Mouse (Mus musculus) adrenal gland, postnatal 36 days (tissue): ENCODE measurements around the gene Trp53i11. TPM values are rescaled to one million over a fixed set of nuclear protein-coding genes. Genes with fewer than 3 reads are reported as not detected.

Experiments used
- DNase-seq, 2 experiments: peaks; one replicate each; pipeline ENCODE4 v3.0.0; 2021; ENCODE audit warnings: mixed read lengths in 1 of 2
- total RNA-seq, 2 experiments: library from RNA; stranded (reverse); gene quantifications; 2 replicates each; pipeline ENCODE4 v1.2.3; 2021

Gene Trp53i11
- total RNA-seq, 2 experiments from 2014 or later = 48.9 to 70.7 TPM

DNA sequence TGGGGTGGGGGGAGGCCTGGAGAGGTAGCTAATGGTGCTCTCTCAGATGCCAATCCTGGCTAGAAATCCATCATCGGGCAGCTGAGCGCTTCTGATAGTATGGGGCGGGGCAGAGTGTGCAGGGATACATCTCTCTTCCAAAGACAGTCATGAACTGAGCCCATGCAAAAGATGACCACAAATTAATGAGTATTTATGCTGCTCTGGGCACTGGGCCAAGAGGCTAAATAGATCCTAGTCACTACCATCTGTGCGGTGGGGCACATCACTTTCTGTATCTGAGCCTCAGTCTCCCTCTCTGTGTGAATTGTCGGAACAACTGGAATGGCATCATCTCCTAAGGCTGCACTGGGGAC is 16.5 kb upstream of the Trp53i11 start:
- DNase-seq = no peak

DNA sequence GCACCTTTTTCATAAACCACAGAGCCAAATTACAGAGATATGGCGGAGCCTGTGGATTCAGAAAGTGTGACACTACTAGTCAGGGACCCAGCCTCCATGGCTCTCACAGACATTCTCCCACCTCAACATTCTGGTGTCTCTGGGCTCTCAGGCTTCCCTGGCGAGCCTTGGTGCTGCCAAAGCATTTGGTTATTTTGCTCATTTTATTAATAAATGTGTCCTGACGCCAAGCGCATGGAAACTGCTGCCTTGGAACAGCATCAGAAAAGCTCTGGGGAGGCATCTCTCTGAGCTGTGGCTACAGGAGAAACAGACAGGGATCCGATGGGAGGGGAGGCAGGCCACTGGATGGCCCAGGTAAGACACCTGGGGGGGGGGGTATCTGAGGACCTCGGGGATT is 15.4 kb upstream of the Trp53i11 start:
- no peak for DNase-seq

- no peak for DNase-seq
These were observed 14.9 kb upstream of the Trp53i11 start for GRCm38 (mm10) chr2:93172460-93172859.

DNA sequence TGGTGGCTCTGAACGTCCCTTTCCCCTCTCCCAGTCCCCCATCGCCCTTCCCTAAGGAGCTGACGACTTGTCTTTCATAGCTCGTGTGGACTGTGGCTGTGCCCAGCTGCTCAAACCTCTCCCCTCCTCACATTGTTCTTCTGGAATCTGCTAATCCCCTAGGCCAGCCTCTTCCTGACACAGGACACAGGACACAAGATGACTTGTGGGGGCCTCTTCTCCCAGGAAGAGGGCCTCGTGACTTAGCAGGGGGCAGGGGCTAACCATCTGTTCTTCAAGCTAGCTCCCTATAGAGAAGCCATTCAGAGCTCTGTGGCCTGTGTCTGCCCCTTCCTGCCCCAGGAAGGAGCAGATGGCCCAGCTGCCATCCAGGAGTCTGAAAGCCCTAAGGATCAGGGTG is 13.2 kb upstream of the Trp53i11 start:
- no peak for DNase-seq

DNA sequence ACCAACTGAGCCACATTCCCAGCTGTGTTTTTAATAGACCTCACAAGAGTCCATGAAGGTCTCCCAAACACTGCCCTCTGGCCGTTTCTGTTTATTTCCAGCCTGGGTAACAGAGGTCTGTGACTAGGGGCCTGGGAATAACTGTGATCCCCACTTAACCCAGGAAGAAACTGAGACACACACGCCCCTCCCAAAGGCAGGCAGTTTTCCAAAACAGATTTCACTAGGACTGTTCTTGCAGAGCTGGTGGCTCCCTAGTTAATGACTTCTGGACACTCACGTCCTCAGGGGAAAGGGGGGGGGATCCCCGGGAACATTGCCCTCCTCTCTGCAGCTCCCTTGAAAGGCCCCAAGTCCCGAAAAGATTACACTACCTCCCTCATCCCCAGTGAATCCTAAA is 12.1 kb upstream of the Trp53i11 start:
- DNase-seq = no peak

GRCm38 (mm10) chr2:93175721-93176120 is 11.6 kb upstream of the Trp53i11 start:
- no peak for DNase-seq

DNA sequence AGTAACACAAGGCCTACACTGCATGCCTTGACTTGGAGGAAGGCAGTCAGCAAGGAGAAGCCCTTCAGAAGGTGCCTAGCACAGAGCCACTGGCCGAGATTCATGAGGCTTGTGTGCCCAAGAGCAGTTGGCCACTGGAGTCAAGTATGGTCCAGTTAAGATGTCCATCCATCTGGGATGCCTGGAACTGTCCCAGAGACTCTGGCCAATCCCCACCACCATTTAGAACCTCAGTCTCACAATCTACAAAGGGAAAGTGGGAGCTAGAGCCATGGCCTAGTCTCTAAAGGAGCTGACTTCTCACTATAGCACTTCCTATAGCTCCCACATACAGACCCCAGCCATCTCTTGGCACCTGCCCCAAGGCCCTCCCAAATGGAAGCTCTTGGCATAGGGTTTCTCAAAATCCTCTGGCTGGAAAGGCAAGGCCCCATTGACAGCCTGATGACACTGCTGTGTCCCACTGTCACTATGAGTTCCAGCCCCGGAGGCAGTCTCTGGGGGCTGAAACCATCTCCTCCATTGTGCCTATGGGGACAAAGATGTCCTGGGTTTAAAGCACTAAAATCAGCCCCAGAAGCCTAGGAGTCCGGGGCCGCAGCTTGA is 11.1 kb upstream of the Trp53i11 start:
- DNase-seq = no peak

- no peak for DNase-seq
These were observed 10.3 kb upstream of the Trp53i11 start for GRCm38 (mm10) chr2:93176871-93177667.

- no peak for DNase-seq
These were observed 9.6 kb upstream of the Trp53i11 start for GRCm38 (mm10) chr2:93177668-93178312.

GRCm38 (mm10) chr2:93178313-93178677 is 9.1 kb upstream of the Trp53i11 start:
- no peak for DNase-seq

DNA sequence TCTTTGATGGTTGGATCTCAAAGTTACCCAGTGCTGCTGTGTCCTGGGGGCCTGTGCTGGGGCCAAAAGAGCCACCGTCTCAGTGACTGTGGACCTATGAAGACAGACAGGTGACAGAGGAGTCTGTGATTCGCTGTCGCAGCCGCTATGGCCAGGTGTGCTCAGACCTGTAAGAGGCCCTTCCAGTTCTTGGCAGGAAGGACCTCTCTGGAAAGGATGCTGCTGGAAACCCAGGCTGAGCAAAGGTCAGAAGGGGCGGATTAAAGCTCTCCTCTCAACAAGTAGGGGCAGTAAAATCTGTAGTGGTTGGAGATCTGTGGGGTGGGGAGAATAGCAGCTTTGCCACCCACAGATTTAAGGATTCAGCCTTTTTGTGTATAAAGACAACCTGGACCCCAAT is 7.7 kb upstream of the Trp53i11 start:
- DNase-seq = no peak

- peak; percentile 48 to 56 for DNase-seq
These were observed 7.1 kb upstream of the Trp53i11 start for GRCm38 (mm10) chr2:93180077-93180844.

GRCm38 (mm10) chr2:93182859-93183258 is 4.5 kb upstream of the Trp53i11 start:
- peak; percentile 56 for DNase-seq

DNA sequence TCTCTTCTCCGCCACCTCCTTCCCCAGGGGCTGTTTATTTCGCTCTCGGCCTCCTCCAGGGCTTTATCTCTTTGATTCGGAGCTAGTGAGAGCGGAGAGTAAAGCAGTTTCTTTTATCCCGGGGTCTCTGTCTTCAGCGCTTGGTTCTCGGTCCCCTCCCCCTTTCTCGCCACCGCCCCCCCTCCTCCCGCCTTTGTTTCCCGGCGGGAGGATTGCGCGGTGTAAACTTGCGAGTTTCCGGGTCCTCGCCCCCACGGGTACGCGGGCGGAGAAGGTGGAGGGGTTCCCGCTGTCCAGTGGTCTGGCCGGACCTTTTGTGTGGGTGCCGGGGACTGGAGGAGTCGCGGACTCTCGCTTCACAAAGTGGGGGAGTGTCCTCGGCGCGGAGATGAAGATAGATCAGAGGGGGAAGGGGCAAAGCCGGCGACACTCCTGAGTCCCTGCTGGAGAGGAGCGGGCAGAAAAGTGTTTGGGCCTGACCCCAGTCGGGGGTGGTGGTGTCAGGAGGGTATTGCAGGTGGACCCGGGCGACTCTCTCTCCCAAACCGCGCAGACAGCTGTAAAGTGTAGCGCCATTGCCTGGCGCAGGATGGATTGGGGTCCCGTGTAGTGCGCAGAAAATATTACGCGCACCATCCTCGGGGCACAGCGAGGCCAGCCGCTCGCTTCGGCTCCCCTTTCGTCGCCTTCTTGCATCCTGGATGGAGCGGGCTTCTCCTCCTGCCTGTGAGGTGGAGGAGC is 842 bp downstream of the Trp53i11 start:
- DNase-seq = peak; percentile 45 to 46

DNA sequence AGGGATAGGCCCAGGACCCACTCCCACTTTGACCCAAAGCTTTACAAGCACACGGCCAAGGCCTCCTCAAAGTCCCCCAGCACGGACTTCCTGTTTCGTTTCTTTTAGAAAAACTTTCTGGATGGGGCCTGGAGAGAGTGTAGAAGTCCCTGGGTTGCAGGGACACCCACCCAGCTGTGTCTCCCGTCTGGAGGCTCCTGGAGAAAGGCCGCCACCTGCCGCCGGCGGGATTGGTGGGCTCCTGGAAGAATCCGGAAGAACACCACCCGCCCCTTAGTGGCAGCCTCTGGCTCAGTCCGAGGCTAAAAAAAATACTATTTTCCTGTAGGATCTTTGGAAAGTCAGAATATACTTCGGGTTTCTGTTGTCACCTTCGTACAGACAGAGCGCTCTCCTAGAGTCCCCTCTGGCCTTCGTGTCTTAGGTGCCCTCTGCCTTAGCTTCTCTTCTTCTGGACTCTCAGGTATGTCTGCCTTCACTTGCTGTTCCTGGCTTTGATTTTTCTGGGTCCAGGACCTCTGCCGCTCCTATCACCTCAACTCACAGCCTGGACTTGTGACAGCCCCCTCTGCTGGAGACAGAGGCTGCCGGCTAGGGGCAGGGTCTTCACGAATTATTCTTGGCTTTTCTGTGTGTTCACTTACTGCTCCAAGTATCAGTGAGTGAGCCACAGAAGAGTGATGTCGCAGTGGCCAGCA is 1.6 kb downstream of the Trp53i11 start:
- DNase-seq = peak; percentile 69 to 77

- peak; percentile 81 to 85 for DNase-seq
These were observed 3.6 kb downstream of the Trp53i11 start for GRCm38 (mm10) chr2:93190771-93191487.

- no peak for DNase-seq
These were observed 4.3 kb downstream of the Trp53i11 start for GRCm38 (mm10) chr2:93191488-93192181.

GRCm38 (mm10) chr2:93192182-93192560 is 4.8 kb downstream of the Trp53i11 start:
- no peak for DNase-seq

- peak in 1 of 2 experiments; percentile 47 for DNase-seq
These were observed 5.3 kb downstream of the Trp53i11 start for GRCm38 (mm10) chr2:93192671-93193080.

- DNase-seq = no peak
These were observed 6.5 kb downstream of the Trp53i11 start for GRCm38 (mm10) chr2:93193806-93194205.
